In the genomic region with DNA sequence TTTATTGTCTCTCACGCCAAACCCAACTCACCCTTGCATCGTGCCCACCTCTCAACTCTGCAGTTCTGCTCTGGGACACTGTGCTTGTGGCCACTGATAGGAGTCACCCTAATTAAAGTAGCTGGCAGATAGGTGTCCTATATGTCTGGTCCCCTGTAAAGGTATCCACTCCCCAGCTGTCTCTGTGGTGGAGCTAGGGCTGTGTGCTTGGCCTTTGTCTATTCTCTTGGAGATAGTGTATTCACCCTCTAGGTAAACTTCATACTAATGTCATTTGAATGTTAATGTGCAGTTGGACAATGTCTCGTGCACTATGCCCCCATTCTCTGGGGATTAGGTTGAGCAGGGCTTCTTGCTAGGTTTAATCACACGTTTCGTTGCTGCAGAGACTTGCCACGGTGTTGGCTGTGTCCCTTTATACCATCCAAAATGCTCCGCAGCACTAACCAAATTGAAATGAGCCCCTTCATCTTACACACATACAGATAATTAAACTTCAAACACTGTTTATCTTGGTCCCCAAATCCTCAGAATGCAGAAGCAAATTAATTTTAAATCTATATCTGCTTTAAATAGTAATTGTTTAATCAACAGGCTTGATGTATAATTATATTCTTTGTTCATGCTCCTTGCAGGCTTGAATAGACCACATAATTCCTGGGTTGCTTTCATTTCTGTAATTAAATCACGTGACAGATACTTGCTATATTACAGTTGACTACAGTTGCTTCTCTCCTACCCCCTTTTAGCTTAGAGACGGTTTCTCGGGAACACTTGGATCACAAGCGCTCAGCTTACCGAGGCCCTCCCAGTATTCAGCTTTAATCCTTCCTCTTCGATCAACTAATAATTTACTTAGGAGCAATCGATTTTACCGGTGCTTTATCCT, we compare ENCODE assay signal across 26 mouse cellular contexts.
DNase-seq lines count a peak whose midpoint lies in the region; ATAC-seq and TF ChIP-seq lines count a peak whose summit lies in the region.
"Had no signal": no experiment of that assay in that cellular context is flagged by ENCODE, and none has a peak within 500 bp of the region (broad histone marks: within the 10 kb centered on the region; RNA-seq: fewer than 3 reads in every experiment).

No protein-coding gene starts in this region.

- no peak overlapping the region for H3K9ac ChIP-seq in forebrain, embryonic 11.5 days (ENCODE audit: low read length)
- H3K9ac ChIP-seq in midbrain, embryonic 13.5 days (replicated peaks): no peak overlapping the region
- H3K9ac ChIP-seq in intestine, postnatal 0 days (ENCODE audit: low read depth, low read length): no peak overlapping the region
- H3K9ac ChIP-seq: embryonic facial prominence, embryonic 12.5 days; hindbrain, embryonic 15.5 days; intestine, embryonic 15.5 days; kidney, embryonic 15.5 days; limb, embryonic 12.5 days; liver, postnatal 0 days had no signal

- no peak overlapping the region for H3K4me3 ChIP-seq in forebrain, embryonic 11.5 days (ENCODE audit: low read depth, low read length)
- H3K4me3 ChIP-seq in forebrain, embryonic 10.5 days: no peak overlapping the region
- no peak overlapping the region for H3K4me3 ChIP-seq in midbrain, embryonic 13.5 days (replicated peaks)
- no peak overlapping the region for H3K4me3 ChIP-seq in intestine, postnatal 0 days (ENCODE audit: low read depth, low read length)
- no peak overlapping the region for H3K4me3 ChIP-seq in cerebellum, adult 2 months (replicated peaks; ENCODE audit: insufficient read depth, low read depth, low read length)
- no peak overlapping the region for H3K4me3 ChIP-seq in lung, adult 2 months (replicated peaks; ENCODE audit: extremely low read depth, low read depth, low read length)
- H3K4me3 ChIP-seq: embryonic facial prominence, embryonic 12.5 days; erythroblast, embryonic 14.5 days; hindbrain, embryonic 15.5 days; intestine, embryonic 15.5 days; kidney, embryonic 15.5 days; limb, embryonic 12.5 days; megakaryocyte, embryonic 14.5 days; myocyte had no signal

- DNase-seq in forebrain, embryonic 11.5 days (ENCODE audit: low spot score): no peak
- no peak for DNase-seq in forebrain, embryonic 10.5 days (ENCODE audit: extremely low spot score, low spot score)
- peak; percentile 10 for DNase-seq in thymus, postnatal 25 days
- no peak for DNase-seq in thymus, postnatal 0 days (ENCODE audit: low spot score)
- no peak for DNase-seq in cerebellum, adult 2 months
- no peak for DNase-seq in lung, adult 2 months
- DNase-seq: cerebellum, adult 11-12 months; cerebellum, postnatal 14 days; heart, postnatal 4 days; kidney, postnatal 36 days; layer of hippocampus, postnatal 36 days; liver, postnatal 0 days; lung, postnatal 14 days; right cerebral cortex, postnatal 14 days had no signal

- no peaks in the 10 kb centered on the region for H3K9me3 ChIP-seq in forebrain, embryonic 11.5 days (ENCODE audit: control insufficient read depth, low read length)
- H3K9me3 ChIP-seq in forebrain, embryonic 10.5 days: no peaks in the 10 kb centered on the region
- no peaks in the 10 kb centered on the region for H3K9me3 ChIP-seq in midbrain, embryonic 13.5 days
- H3K9me3 ChIP-seq in intestine, postnatal 0 days (ENCODE audit: control insufficient read depth): no peaks in the 10 kb centered on the region
- H3K9me3 ChIP-seq: embryonic facial prominence, embryonic 12.5 days; hindbrain, embryonic 15.5 days; intestine, embryonic 15.5 days; kidney, embryonic 15.5 days; limb, embryonic 12.5 days had no signal

- H3K27me3 ChIP-seq in forebrain, embryonic 11.5 days (ENCODE audit: control insufficient read depth, insufficient read depth, low read length): no peaks in the 10 kb centered on the region
- no peaks in the 10 kb centered on the region for H3K27me3 ChIP-seq in forebrain, embryonic 10.5 days (ENCODE audit: poor library complexity, severe bottlenecking)
- no peaks in the 10 kb centered on the region for H3K27me3 ChIP-seq in midbrain, embryonic 13.5 days
- H3K27me3 ChIP-seq in intestine, postnatal 0 days (replicated peaks; ENCODE audit: control insufficient read depth, insufficient read depth, low read length): no peaks in the 10 kb centered on the region
- H3K27me3 ChIP-seq in cerebellum, adult 2 months (ENCODE audit: control insufficient read depth, insufficient read depth, low read length): no peaks in the 10 kb centered on the region
- H3K27me3 ChIP-seq: embryonic facial prominence, embryonic 12.5 days; hindbrain, embryonic 15.5 days; intestine, embryonic 15.5 days; kidney, embryonic 15.5 days; limb, embryonic 12.5 days had no signal

- no peak overlapping the region for H3K27ac ChIP-seq in forebrain, embryonic 11.5 days (ENCODE audit: low read depth, low read length)
- no peak overlapping the region for H3K27ac ChIP-seq in forebrain, embryonic 10.5 days
- no peak overlapping the region for H3K27ac ChIP-seq in midbrain, embryonic 13.5 days
- no peak overlapping the region for H3K27ac ChIP-seq in intestine, postnatal 0 days (ENCODE audit: low read depth, low read length)
- H3K27ac ChIP-seq in cerebellum, adult 2 months (ENCODE audit: insufficient read depth, low read length): no peak overlapping the region
- H3K27ac ChIP-seq: embryonic facial prominence, embryonic 12.5 days; hindbrain, embryonic 15.5 days; intestine, embryonic 15.5 days; kidney, embryonic 15.5 days; limb, embryonic 12.5 days; stomach, postnatal 0 days had no signal

- ATAC-seq in forebrain, embryonic 11.5 days (replicated peaks; ENCODE audit: low FRiP score): 0 out of 2 replicates have a peak, but pooled peaks have one; percentile 30
- ATAC-seq in midbrain, embryonic 13.5 days: peak; percentile 75
- ATAC-seq in intestine, postnatal 0 days: no peak
- ATAC-seq: intestine, embryonic 15.5 days; liver, postnatal 0 days had no signal

- no peak overlapping the region for H3K4me2 ChIP-seq in forebrain, embryonic 11.5 days (ENCODE audit: low read depth, low read length, severe bottlenecking)
- H3K4me2 ChIP-seq in midbrain, embryonic 13.5 days (replicated peaks): no peak overlapping the region
- no peak overlapping the region for H3K4me2 ChIP-seq in intestine, postnatal 0 days (replicated peaks; ENCODE audit: low read depth)
- H3K4me2 ChIP-seq: embryonic facial prominence, embryonic 12.5 days; hindbrain, embryonic 15.5 days; intestine, embryonic 15.5 days; kidney, embryonic 15.5 days; limb, embryonic 12.5 days; liver, embryonic 11.5 days had no signal

- no peaks in the 10 kb centered on the region for H3K36me3 ChIP-seq in forebrain, embryonic 11.5 days (ENCODE audit: control insufficient read depth, insufficient read depth, low read length)
- H3K36me3 ChIP-seq in forebrain, embryonic 10.5 days (replicated peaks): no peaks in the 10 kb centered on the region
- no peaks in the 10 kb centered on the region for H3K36me3 ChIP-seq in midbrain, embryonic 13.5 days
- H3K36me3 ChIP-seq in intestine, postnatal 0 days (ENCODE audit: control insufficient read depth, insufficient read depth): no peaks in the 10 kb centered on the region
- H3K36me3 ChIP-seq: embryonic facial prominence, embryonic 12.5 days; hindbrain, embryonic 15.5 days; intestine, embryonic 15.5 days; kidney, embryonic 15.5 days; limb, embryonic 12.5 days had no signal

- TF ChIP-seq POLR2A in cerebellum, adult 2 months (IDR thresholded peaks at IDR 0.05; ENCODE audit: borderline replicate concordance, insufficient read depth, low read length): no peak
- TF ChIP-seq POLR2A in lung, adult 2 months (IDR thresholded peaks at IDR 0.05; ENCODE audit: borderline replicate concordance, extremely low read depth, low read depth, low read length): no peak

- TF ChIP-seq CTCF in intestine, postnatal 0 days (IDR thresholded peaks at IDR 0.05; ENCODE audit: low read depth): no peak
- no peak for TF ChIP-seq CTCF in cerebellum, adult 2 months (IDR thresholded peaks at IDR 0.05; ENCODE audit: borderline replicate concordance, insufficient read depth, low read depth, low read length)
- TF ChIP-seq CTCF in lung, adult 2 months (IDR thresholded peaks at IDR 0.05; ENCODE audit: insufficient read depth, low read length): no peak

- WGBS in forebrain, embryonic 11.5 days: 61% methylated on average over 15 of the region's 15 CpGs
- WGBS in forebrain, embryonic 10.5 days: 74% methylated on average over 15 of the region's 15 CpGs
- WGBS in midbrain, embryonic 13.5 days: 52% methylated on average over 15 of the region's 15 CpGs
- 74% methylated on average over 15 of the region's 15 CpGs for WGBS in intestine, postnatal 0 days
- WGBS in cerebellum, adult 2 months: 90% methylated on average over 15 of the region's 15 CpGs
- 78% methylated on average over 15 of the region's 15 CpGs for WGBS in lung, adult 2 months

- no peaks in the 10 kb centered on the region for H3K4me1 ChIP-seq in forebrain, embryonic 11.5 days (replicated peaks; ENCODE audit: control insufficient read depth, insufficient read depth, low read length)
- peaks cover 19% of the 10 kb centered on the region for H3K4me1 ChIP-seq in forebrain, embryonic 10.5 days
- peaks cover 13% of the 10 kb centered on the region for H3K4me1 ChIP-seq in midbrain, embryonic 13.5 days (replicated peaks)
- no peaks in the 10 kb centered on the region for H3K4me1 ChIP-seq in intestine, postnatal 0 days (replicated peaks; ENCODE audit: control insufficient read depth, insufficient read depth, low read length)
- no peaks in the 10 kb centered on the region for H3K4me1 ChIP-seq in cerebellum, adult 2 months (ENCODE audit: control insufficient read depth, insufficient read depth, low read length)
- no peaks in the 10 kb centered on the region for H3K4me1 ChIP-seq in lung, adult 2 months (ENCODE audit: control insufficient read depth, insufficient read depth, low read length)
- H3K4me1 ChIP-seq: embryonic facial prominence, embryonic 12.5 days; intestine, embryonic 15.5 days; kidney, embryonic 15.5 days; limb, embryonic 12.5 days; megakaryocyte, embryonic 14.5 days had no signal
